Mouse (Mus musculus): ENCODE results near the gene Enah. TPM values are rescaled to one million over a fixed set of nuclear protein-coding genes. Genes with fewer than 3 reads are reported as not detected.
A peak's percentile ranks its signal among the peaks of the same experiment; 100 is the strongest.

Gene Enah
- polyA plus RNA-seq, 2 experiments from 2014 or later: 0.29 to 1.3 TPM

- no peak for ATAC-seq
Measured at GRCm38 (mm10) chr1:181958392-181958791, 61.4 kb downstream of the Enah start.

- ATAC-seq: no peak
Measured at GRCm38 (mm10) chr1:181957736-181958135, 62.1 kb downstream of the Enah start.

- ATAC-seq: no peak
Measured at GRCm38 (mm10) chr1:181953547-181953946, 66.2 kb downstream of the Enah start.

- no peak for ATAC-seq
Measured at GRCm38 (mm10) chr1:181951266-181951665, 68.5 kb downstream of the Enah start.

GRCm38 (mm10) chr1:181950721-181951120, 69.1 kb downstream of the Enah start:
- peak; percentile 32 for ATAC-seq

- no peak for ATAC-seq
Measured at GRCm38 (mm10) chr1:181948191-181948590, 71.6 kb downstream of the Enah start.

- ATAC-seq: no peak
Measured at GRCm38 (mm10) chr1:181937064-181937463, 82.7 kb downstream of the Enah start.

- ATAC-seq: no peak
Measured at GRCm38 (mm10) chr1:181928388-181928787, 91.4 kb downstream of the Enah start.

GRCm38 (mm10) chr1:181923384-181923783, 96.4 kb downstream of the Enah start:
- no peak for ATAC-seq

GRCm38 (mm10) chr1:181921580-181922494, 98.0 kb downstream of the Enah start:
- ATAC-seq: peak; percentile 43

- no peak for ATAC-seq
Measured at GRCm38 (mm10) chr1:181911841-181912240, 107.9 kb downstream of the Enah start.

- ATAC-seq: no peak
Measured at GRCm38 (mm10) chr1:181901706-181902373, 118.0 kb downstream of the Enah start.

- no peak for ATAC-seq
Measured at GRCm38 (mm10) chr1:181900846-181901245, 118.9 kb downstream of the Enah start.

GRCm38 (mm10) chr1:181898961-181899360, 120.8 kb downstream of the Enah start:
- no peak for ATAC-seq

- ATAC-seq: no peak
Measured at GRCm38 (mm10) chr1:181896991-181897390, 122.8 kb downstream of the Enah start.

- no peak for ATAC-seq
Measured at GRCm38 (mm10) chr1:181893721-181894120, 126.1 kb downstream of the Enah start.

GRCm38 (mm10) chr1:181889670-181890069, 130.1 kb downstream of the Enah start:
- no peak for ATAC-seq

GRCm38 (mm10) chr1:181888801-181889200, 131.0 kb downstream of the Enah start:
- peak; percentile 91 for ATAC-seq

- peak; percentile 80 for ATAC-seq
Measured at GRCm38 (mm10) chr1:181881532-181881931, 138.3 kb downstream of the Enah start.

- no peak for ATAC-seq
Measured at GRCm38 (mm10) chr1:181880752-181881325, 139.0 kb downstream of the Enah start.

GRCm38 (mm10) chr1:181878436-181878835, 141.4 kb downstream of the Enah start:
- ATAC-seq: no peak

- ATAC-seq: peak; percentile 75
Measured at GRCm38 (mm10) chr1:181877088-181877487, 142.7 kb downstream of the Enah start.

- ATAC-seq: no peak
Measured at GRCm38 (mm10) chr1:181876656-181877055, 143.1 kb downstream of the Enah start.
